Mouse (Mus musculus) ES-E14 (cell line): ENCODE measurements around the gene Rtp1.

Source experiments
- CHD2 ChIP-seq: IDR thresholded peaks from 2 replicates; pipeline ENCODE4 v1.6.1; 2014; ENCODE audit warnings: mild to moderate bottlenecking, low read depth, low read length, inconsistent platforms
- HCFC1 ChIP-seq: IDR thresholded peaks from 2 replicates; pipeline ENCODE4 v1.6.1; 2012; ENCODE audit warnings: low read length, inconsistent platforms, borderline replicate concordance; ENCODE audit not compliant: insufficient read depth
- MAFK ChIP-seq: IDR thresholded peaks from 2 replicates; pipeline ENCODE4 v1.6.1; 2014; ENCODE audit warnings: mild to moderate bottlenecking, low read depth, low read length, inconsistent platforms; ENCODE audit not compliant: insufficient read depth
- ZC3H11A ChIP-seq: IDR thresholded peaks from 2 replicates; pipeline ENCODE4 v1.6.1; 2012; ENCODE audit warnings: low read depth, mild to moderate bottlenecking, inconsistent platforms, low read length, borderline replicate concordance
- ZNF384 ChIP-seq: IDR thresholded peaks from 2 replicates; pipeline ENCODE4 v1.6.1; 2012; ENCODE audit warnings: low read depth, low read length, inconsistent platforms

DNA sequence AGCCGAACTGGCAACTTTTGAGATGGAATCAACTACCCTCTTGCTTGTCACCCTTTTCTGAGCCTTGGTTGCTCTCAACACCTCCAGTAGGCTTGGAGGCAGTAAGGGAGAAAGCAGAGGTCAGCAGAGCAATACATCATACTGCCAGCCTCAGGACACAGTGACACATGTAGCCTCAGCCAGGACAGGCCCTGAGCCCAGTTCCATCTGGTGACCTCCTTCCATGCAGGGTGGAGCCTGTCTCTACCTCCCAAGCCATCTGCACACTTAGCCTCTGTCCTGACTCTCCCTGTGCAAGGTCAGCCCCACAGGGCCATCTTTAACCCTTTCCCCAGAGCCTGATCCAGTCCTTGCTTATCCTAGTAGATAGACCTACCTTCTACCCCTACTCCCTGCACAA lies 1.2 kb upstream of the Rtp1 start:
- TF ChIP-seq ZNF384 (no peak), CHD2 (no peak), ZC3H11A (no peak), MAFK (no peak), HCFC1 (no peak)
